Mouse (Mus musculus): ENCODE data around the gene Bik. TPM values are rescaled to one million over a fixed set of nuclear protein-coding genes. Genes with fewer than 3 reads are reported as not detected.

Bik gene
- polyA plus RNA-seq, 1 experiment = 25.1 TPM

GRCm38 (mm10) chr15:83560941-83561477 lies 34.3 kb downstream of the Bik start:
- WGBS = 61% methylated on average over 5 of the region's 5 CpGs
- TF ChIP-seq POLR2A (IDR thresholded peaks at IDR 0.05; ENCODE audit: borderline replicate concordance, extremely low read depth, low read depth, low read length) (no peak), CTCF (IDR thresholded peaks at IDR 0.05; ENCODE audit: insufficient read depth, low read length) (no peak)
- DNase-seq = no peak
- Histone ChIP-seq H3K4me1 (ENCODE audit: control insufficient read depth, insufficient read depth, low read length) (peaks cover 17% of the 10 kb centered on the region), H3K4me3 (replicated peaks; ENCODE audit: extremely low read depth, low read depth, low read length) (no peak overlapping the region)

- peak overlapping the region; percentile 30 for H3K4me3 ChIP-seq (replicated peaks; ENCODE audit: extremely low read depth, low read depth, low read length)
- H3K4me1 ChIP-seq (ENCODE audit: control insufficient read depth, insufficient read depth, low read length) = peaks cover 18% of the 10 kb centered on the region
- peak; percentile 80 for DNase-seq
- no peak for TF ChIP-seq CTCF (IDR thresholded peaks at IDR 0.05; ENCODE audit: insufficient read depth, low read length)
- peak; percentile 63; the same call in 1 of the 2 replicates for TF ChIP-seq POLR2A (IDR thresholded peaks at IDR 0.05; ENCODE audit: borderline replicate concordance, extremely low read depth, low read depth, low read length)
- WGBS = 24% methylated on average over 15 of the region's 15 CpGs
Observed at GRCm38 (mm10) chr15:83562626-83563270, 36.1 kb downstream of the Bik start.

DNA sequence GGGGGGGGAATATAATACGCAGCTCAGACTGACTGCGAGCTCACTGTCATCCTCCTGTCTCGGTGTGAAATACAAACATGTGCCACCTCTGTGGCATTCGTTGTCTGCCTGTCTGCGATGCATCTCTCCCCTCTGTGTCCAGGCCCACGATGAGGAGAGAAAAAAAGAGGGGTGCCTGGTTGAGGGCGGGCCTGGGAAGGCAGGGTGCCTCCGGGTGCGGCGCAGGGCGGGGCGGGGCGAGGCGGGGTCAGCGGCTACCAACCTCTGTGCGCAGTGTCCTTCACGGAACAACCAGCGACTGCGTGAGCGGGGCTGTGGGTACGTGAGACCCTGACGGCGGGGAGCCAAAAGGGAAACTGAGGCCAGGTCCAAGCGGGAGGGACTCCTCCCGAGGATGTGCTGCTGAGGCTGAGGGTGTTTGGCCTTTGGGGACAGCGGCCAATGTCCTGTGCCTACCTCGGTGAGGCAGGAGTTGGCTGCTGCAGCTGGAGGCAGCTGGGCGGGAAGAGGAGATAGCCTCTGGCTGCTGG lies 36.7 kb downstream of the Bik start, which contains the start of the genes Tspo and Mcat:
Gene Tspo (plus strand): TSS at position 266 of the 530 bp plus-strand sequence.
Gene Mcat (minus strand): TSS at position 461 of the 530 bp plus-strand sequence.
- WGBS = under 1% methylated on average over 28 of the region's 28 CpGs
- DNase-seq = peak; percentile 76
- TF ChIP-seq POLR2A (IDR thresholded peaks at IDR 0.05; ENCODE audit: borderline replicate concordance, extremely low read depth, low read depth, low read length) (peak; percentile 83; the same call in 1 of the 2 replicates), CTCF (IDR thresholded peaks at IDR 0.05; ENCODE audit: insufficient read depth, low read length) (no peak)
- Histone ChIP-seq H3K4me1 (ENCODE audit: control insufficient read depth, insufficient read depth, low read length) (peaks cover 20% of the 10 kb centered on the region), H3K4me3 (replicated peaks; ENCODE audit: extremely low read depth, low read depth, low read length) (peak within 1 kb of the TSS; percentile 93)

- peak overlapping the region; percentile 93 for H3K4me3 ChIP-seq (replicated peaks; ENCODE audit: extremely low read depth, low read depth, low read length)
- DNase-seq = peak; percentile 68
- peaks cover 20% of the 10 kb centered on the region for H3K4me1 ChIP-seq (ENCODE audit: control insufficient read depth, insufficient read depth, low read length)
- WGBS = 1% methylated on average over 27 of the region's 27 CpGs
- TF ChIP-seq CTCF (IDR thresholded peaks at IDR 0.05; ENCODE audit: insufficient read depth, low read length) (no peak), POLR2A (IDR thresholded peaks at IDR 0.05; ENCODE audit: borderline replicate concordance, extremely low read depth, low read depth, low read length) (peak; percentile 49; the same call in 1 of the 2 replicates)
Observed at GRCm38 (mm10) chr15:83563857-83564651, 37.4 kb downstream of the Bik start.

DNA sequence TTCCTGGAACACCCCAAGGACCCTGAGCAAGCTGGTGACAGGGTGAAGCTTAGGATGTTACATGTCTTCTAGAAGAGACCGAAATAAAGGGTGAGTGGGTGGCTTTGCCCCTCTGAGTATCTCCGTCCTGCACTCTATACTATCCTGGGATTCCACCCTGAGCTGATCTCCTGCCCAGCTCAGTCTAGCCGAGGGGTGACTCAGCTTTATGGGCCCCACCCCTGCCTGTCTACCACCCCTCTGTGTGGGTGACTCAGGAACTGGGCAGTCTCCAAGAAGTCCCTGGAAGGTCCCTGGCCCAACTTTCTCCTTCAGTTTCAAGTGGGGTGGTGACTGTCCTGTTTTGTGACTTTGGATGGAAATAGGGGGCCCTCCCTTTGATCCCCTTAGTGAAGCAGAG lies 38.8 kb downstream of the Bik start:
- TF ChIP-seq POLR2A (IDR thresholded peaks at IDR 0.05; ENCODE audit: borderline replicate concordance, extremely low read depth, low read depth, low read length) (no peak), CTCF (IDR thresholded peaks at IDR 0.05; ENCODE audit: insufficient read depth, low read length) (no peak)
- no peak overlapping the region for H3K4me3 ChIP-seq (replicated peaks; ENCODE audit: extremely low read depth, low read depth, low read length)
- DNase-seq = no peak
- 42% methylated on average over 3 of the region's 3 CpGs for WGBS
- H3K4me1 ChIP-seq (ENCODE audit: control insufficient read depth, insufficient read depth, low read length) = peaks cover 20% of the 10 kb centered on the region

DNA sequence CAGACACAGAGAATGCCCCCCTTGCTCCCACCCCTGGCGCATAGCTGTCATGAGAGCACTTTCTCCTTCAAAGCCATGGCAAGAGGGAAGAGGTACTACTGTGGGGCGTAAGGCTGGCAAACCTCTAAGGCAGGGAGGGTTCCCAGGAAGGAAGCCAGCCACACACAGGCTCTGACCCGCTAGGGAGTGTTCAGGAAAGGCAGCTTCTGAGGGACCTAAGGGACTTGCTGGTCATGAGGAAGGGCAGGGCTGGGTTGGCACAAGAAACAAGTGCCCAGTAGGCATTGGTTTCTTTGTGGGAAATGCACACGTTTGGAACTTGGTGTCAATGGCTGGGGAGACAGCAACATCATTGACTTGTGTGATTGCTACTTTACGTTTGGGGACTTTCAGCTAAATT lies 39.3 kb downstream of the Bik start:
- H3K4me3 ChIP-seq (replicated peaks; ENCODE audit: extremely low read depth, low read depth, low read length) = no peak overlapping the region
- H3K4me1 ChIP-seq (ENCODE audit: control insufficient read depth, insufficient read depth, low read length) = peaks cover 20% of the 10 kb centered on the region
- no peak for DNase-seq
- TF ChIP-seq POLR2A (IDR thresholded peaks at IDR 0.05; ENCODE audit: borderline replicate concordance, extremely low read depth, low read depth, low read length) = 0 out of 2 replicates have a peak, but pooled peaks have one; percentile 4
- no peak for TF ChIP-seq CTCF (IDR thresholded peaks at IDR 0.05; ENCODE audit: insufficient read depth, low read length)
- WGBS = 42% methylated on average over 5 of the region's 5 CpGs

GRCm38 (mm10) chr15:83567728-83568127 lies 41.1 kb downstream of the Bik start:
- 90% methylated on average over 3 of the region's 3 CpGs for WGBS
- no peak for DNase-seq
- no peak overlapping the region for H3K4me3 ChIP-seq (replicated peaks; ENCODE audit: extremely low read depth, low read depth, low read length)
- peaks cover 17% of the 10 kb centered on the region for H3K4me1 ChIP-seq (ENCODE audit: control insufficient read depth, insufficient read depth, low read length)
- no peak for TF ChIP-seq POLR2A (IDR thresholded peaks at IDR 0.05; ENCODE audit: borderline replicate concordance, extremely low read depth, low read depth, low read length)
- TF ChIP-seq CTCF (IDR thresholded peaks at IDR 0.05; ENCODE audit: insufficient read depth, low read length) = no peak

- no peak for DNase-seq
- WGBS = 96% methylated on average over 5 of the region's 5 CpGs
Observed at GRCm38 (mm10) chr15:83568544-83568943, 41.9 kb downstream of the Bik start.

GRCm38 (mm10) chr15:83569682-83570081 lies 43.0 kb downstream of the Bik start:
- Histone ChIP-seq H3K4me1 (ENCODE audit: control insufficient read depth, insufficient read depth, low read length) (peaks cover 14% of the 10 kb centered on the region), H3K4me3 (replicated peaks; ENCODE audit: extremely low read depth, low read depth, low read length) (no peak overlapping the region)
- DNase-seq = no peak
- 58% methylated on average over 11 of the region's 11 CpGs for WGBS
- TF ChIP-seq CTCF (IDR thresholded peaks at IDR 0.05; ENCODE audit: insufficient read depth, low read length) = no peak
- no peak for TF ChIP-seq POLR2A (IDR thresholded peaks at IDR 0.05; ENCODE audit: borderline replicate concordance, extremely low read depth, low read depth, low read length)

More at GRCm38 (mm10) chr15:83568544-83568943, 41.9 kb downstream of the Bik start:
- Histone ChIP-seq H3K4me1 (ENCODE audit: control insufficient read depth, insufficient read depth, low read length) (peaks cover 17% of the 10 kb centered on the region), H3K4me3 (replicated peaks; ENCODE audit: extremely low read depth, low read depth, low read length) (no peak overlapping the region)
- TF ChIP-seq POLR2A (IDR thresholded peaks at IDR 0.05; ENCODE audit: borderline replicate concordance, extremely low read depth, low read depth, low read length) (no peak), CTCF (IDR thresholded peaks at IDR 0.05; ENCODE audit: insufficient read depth, low read length) (no peak)

Data from lung, adult 2 months (tissue).